Mouse (Mus musculus) kidney, embryonic 14.5 days (tissue): Measurements from ENCODE around the gene 4921539E11Rik. TPM values are rescaled to one million over a fixed set of nuclear protein-coding genes. Genes with fewer than 3 reads are reported as not detected.

ENCODE experiments used
- ATAC-seq: fragments of 200-750 bp; cut with Nextera tagmentation; 2 replicates; pipeline ENCODE4 v1.8.0; 2017; ENCODE audit warnings: moderate number of reproducible peaks, mild to moderate bottlenecking, moderate TSS enrichment, moderate library complexity; ENCODE audit not compliant: low FRiP score, low TSS enrichment
- H3K27ac ChIP-seq: fragments of 300-500 bp; sonication (generic); 2 replicates; pipeline ENCODE4 v1.5.1; 2014; ENCODE audit warnings: low read depth, mild to moderate bottlenecking, low read length, moderate library complexity, mixed read lengths
- H3K27me3 ChIP-seq: fragments of 300-500 bp; sonication (generic); 2 replicates; pipeline ENCODE4 v1.6.1; 2014; ENCODE audit warnings: mild to moderate bottlenecking, low read length; ENCODE audit not compliant: control insufficient read depth, insufficient read depth
- H3K36me3 ChIP-seq: fragments of 300-500 bp; sonication (generic); 2 replicates; pipeline ENCODE4 v1.6.1; 2014; ENCODE audit warnings: low read length, mixed read lengths; ENCODE audit not compliant: control insufficient read depth, insufficient read depth
- H3K4me1 ChIP-seq: fragments of 300-500 bp; sonication (generic); 2 replicates; pipeline ENCODE4 v1.6.1; 2014; ENCODE audit warnings: low read length, mixed read lengths; ENCODE audit not compliant: control insufficient read depth, insufficient read depth
- H3K4me2 ChIP-seq: fragments of 300-500 bp; sonication (generic); replicated peaks from 2 replicates; pipeline ENCODE4 v1.6.1; 2014; ENCODE audit warnings: low read depth, mild to moderate bottlenecking, low read length
- H3K4me3 ChIP-seq: fragments of 300-500 bp; sonication (generic); 2 replicates; pipeline ENCODE4 v1.5.1; 2014; ENCODE audit warnings: mild to moderate bottlenecking, low read length
- H3K9ac ChIP-seq: fragments of 300-500 bp; sonication (generic); 2 replicates; pipeline ENCODE4 v1.6.1; 2014; ENCODE audit warnings: low read depth, mild to moderate bottlenecking, low read length, moderate library complexity
- H3K9me3 ChIP-seq: fragments of 300-500 bp; sonication (generic); 2 replicates; pipeline ENCODE4 v1.6.1; 2016; ENCODE audit warnings: low read length; ENCODE audit not compliant: control insufficient read depth
- WGBS: fragments of 180-500 bp; shearing (Covaris S2); extraction: QIAGEN DNeasy Blood & Tissue Kit; methylation state at CpG from one replicate; pipeline ENCODE4 v1.1.7; 2014; 5-methylcytosine and 5-hydroxymethylcytosine counted together
- polyA plus RNA-seq: library from polyadenylated mRNA; unstranded; fragments of >200 nt; fragmentation: Nextera tagmentation; extraction: Ambion mirVana; gene quantifications from 2 replicates; pipeline ENCODE4 v1.2.1, GENCODE M21; 2014

4921539E11Rik gene
- polyA plus RNA-seq, 1 experiment from 2014 or later = not detected

DNA sequence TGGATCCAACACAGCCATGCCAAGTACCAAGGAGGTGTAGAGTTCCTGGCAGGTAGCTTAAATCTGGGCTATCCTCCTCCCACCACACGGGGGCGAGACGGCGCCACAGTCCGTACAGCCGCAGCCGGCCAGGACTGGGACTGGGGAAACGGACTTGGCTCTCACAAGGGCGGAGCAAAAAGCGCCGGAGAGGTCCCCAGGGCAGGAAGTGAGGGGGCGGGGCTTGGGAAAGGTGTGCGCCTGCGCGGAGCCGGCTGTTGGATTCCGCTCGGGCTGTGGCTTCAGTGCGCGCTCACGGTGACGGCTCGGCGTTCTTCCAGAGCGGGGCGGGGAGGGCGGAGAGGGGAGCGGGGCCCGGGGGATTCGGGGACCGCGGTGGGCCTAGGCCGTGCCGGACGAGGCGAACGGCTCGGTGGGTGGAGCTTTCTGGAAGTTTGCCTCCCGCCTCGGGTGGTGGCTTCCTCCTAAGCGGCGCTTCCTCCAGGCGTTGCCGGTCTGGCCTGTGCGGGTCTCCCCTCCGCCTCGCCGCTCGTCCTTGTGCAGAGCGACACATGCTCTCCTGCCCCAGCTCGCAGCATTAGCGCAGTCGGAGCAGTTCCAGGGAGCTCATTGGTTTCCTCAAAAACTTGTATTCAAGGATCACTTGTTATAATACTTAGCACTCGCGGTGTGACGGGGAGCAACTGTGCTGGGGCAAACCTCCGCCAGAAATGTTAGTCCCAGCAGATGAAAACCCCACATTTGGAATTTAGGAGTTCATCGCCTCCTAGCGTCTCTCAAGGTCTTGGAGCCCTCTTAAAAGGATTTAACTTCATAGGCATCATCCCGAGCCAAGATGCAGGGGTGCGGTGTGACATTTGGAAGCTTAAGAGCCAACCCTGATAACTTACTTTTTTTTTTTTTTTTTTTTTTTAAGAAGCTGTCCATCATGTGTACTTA lies 23.2 kb upstream of the 4921539E11Rik start, which contains the start of gene Oma1:
Gene Oma1, plus strand, starts transcription at position 226 of the 939 bp plus-strand sequence.
- Histone ChIP-seq H3K4me2 (peak within 1 kb of the TSS; percentile 58), H3K4me3 (peak within 1 kb of the TSS; percentile 70), H3K27ac (peak within 1 kb of the TSS; percentile 93), H3K36me3 (no peaks in the 10 kb centered on the region), H3K4me1 (0 out of 2 replicates have a peak, but pooled peaks cover 4% of the 10 kb centered on the region), H3K9ac (peak within 1 kb of the TSS; percentile 79), H3K9me3 (no peaks in the 10 kb centered on the region), H3K27me3 (no peaks in the 10 kb centered on the region)
- WGBS = under 1% methylated on average over 60 of the region's 61 CpGs
- peak; percentile 99 for ATAC-seq

DNA sequence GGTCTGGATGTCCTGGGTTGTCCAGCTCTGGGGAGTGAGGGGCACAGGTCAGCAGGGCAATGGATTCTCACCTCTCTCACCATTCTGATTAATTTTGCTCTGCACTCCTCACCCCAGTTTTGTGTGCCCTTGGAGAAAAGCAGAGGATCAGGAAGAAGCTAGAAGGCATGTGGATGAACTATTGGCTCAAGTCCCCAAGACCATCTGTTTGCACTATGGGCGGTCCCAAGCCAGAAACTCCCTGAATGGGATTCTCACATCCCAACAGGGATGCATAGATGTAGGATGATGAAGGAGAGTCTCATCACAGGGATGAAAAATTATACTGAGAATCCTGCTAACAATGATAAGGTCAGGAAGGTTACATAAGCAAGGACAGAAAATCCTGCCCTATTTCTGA lies 13.2 kb upstream of the 4921539E11Rik start:
- Histone ChIP-seq H3K9me3 (no peaks in the 10 kb centered on the region), H3K4me3 (no peak overlapping the region), H3K36me3 (no peaks in the 10 kb centered on the region), H3K27me3 (no peaks in the 10 kb centered on the region), H3K27ac (no peak overlapping the region), H3K9ac (no peak overlapping the region), H3K4me1 (no peaks in the 10 kb centered on the region), H3K4me2 (no peak overlapping the region)
- 82% methylated on average over 1 of the region's 1 CpGs for WGBS
- no peak for ATAC-seq

DNA sequence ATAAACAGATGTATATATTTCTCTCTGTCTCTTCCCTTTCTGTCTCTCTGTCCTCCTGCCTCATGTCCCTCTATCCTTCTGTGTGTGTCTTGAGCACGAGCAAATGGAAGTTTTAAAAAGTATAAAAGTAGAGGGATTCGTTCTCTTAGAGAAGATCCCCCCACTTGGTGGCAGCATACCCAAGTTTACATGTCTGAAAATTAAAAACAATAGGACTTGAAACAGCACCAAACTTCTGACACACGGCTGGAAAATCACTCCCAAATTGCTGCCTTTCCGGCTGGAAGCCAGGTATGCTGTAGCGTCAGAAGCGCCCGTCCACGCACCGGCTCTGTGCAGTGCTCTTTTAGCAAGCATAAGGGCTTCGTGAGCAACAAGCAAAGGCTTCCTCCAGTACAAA lies 8.7 kb upstream of the 4921539E11Rik start:
- Histone ChIP-seq H3K4me1 (no peaks in the 10 kb centered on the region), H3K4me2 (no peak overlapping the region), H3K9me3 (no peaks in the 10 kb centered on the region), H3K9ac (no peak overlapping the region), H3K36me3 (no peaks in the 10 kb centered on the region), H3K27me3 (no peaks in the 10 kb centered on the region), H3K4me3 (no peak overlapping the region), H3K27ac (no peak overlapping the region)
- whole genome bisulfite sequencing = 64% methylated on average over 10 of the region's 10 CpGs
- no peak for ATAC-seq

- 84% methylated on average over 7 of the region's 7 CpGs for WGBS
- no peak overlapping the region for H3K4me3 ChIP-seq
- ATAC-seq = no peak
- no peaks in the 10 kb centered on the region for H3K27me3 ChIP-seq
- H3K27ac ChIP-seq = no peak overlapping the region
- H3K36me3 ChIP-seq = no peaks in the 10 kb centered on the region
- H3K4me2 ChIP-seq = no peak overlapping the region
- no peaks in the 10 kb centered on the region for H3K4me1 ChIP-seq
- H3K9me3 ChIP-seq = no peaks in the 10 kb centered on the region
- H3K9ac ChIP-seq = no peak overlapping the region
Measured at GRCm38 (mm10) chr4:103288342-103288741, 2.3 kb downstream of the 4921539E11Rik start.

- no peak for ATAC-seq
Measured at GRCm38 (mm10) chr4:103273021-103273420, 17.6 kb downstream of the 4921539E11Rik start.

DNA sequence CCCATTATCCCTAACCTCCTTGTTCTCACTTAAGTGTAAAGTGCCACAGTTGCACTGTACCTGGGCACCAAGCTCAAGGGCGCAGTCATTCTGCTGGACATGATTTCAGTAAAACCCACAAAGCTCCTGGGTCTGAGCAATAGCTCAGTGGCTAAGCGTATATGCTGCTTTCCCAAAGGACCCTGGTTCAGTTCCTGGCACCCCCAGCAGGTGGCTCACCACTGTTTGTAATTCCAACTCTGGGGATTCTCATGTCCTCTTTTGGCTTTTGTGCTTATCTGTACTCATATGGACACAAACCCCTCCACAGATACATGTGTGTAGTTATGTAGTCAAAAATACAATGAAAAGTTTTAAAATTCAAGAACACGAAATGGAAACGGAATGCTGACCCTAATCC lies 21.3 kb downstream of the 4921539E11Rik start:
- no peak overlapping the region for H3K4me3 ChIP-seq
- H3K9me3 ChIP-seq = no peaks in the 10 kb centered on the region
- no peak overlapping the region for H3K9ac ChIP-seq
- no peak overlapping the region for H3K4me2 ChIP-seq
- no peak for ATAC-seq
- 89% methylated on average over 4 of the region's 4 CpGs for WGBS
- H3K4me1 ChIP-seq = no peaks in the 10 kb centered on the region
- H3K27ac ChIP-seq = no peak overlapping the region
- no peaks in the 10 kb centered on the region for H3K27me3 ChIP-seq
- no peaks in the 10 kb centered on the region for H3K36me3 ChIP-seq

More at GRCm38 (mm10) chr4:103273021-103273420, 17.6 kb downstream of the 4921539E11Rik start:
- H3K4me2 ChIP-seq = no peak overlapping the region
- 87% methylated on average over 7 of the region's 8 CpGs for WGBS
- H3K9me3 ChIP-seq = no peaks in the 10 kb centered on the region
- H3K36me3 ChIP-seq = no peaks in the 10 kb centered on the region
- no peaks in the 10 kb centered on the region for H3K27me3 ChIP-seq
- H3K27ac ChIP-seq = no peak overlapping the region
- H3K4me3 ChIP-seq = no peak overlapping the region
- no peak overlapping the region for H3K9ac ChIP-seq
- no peaks in the 10 kb centered on the region for H3K4me1 ChIP-seq

DNA sequence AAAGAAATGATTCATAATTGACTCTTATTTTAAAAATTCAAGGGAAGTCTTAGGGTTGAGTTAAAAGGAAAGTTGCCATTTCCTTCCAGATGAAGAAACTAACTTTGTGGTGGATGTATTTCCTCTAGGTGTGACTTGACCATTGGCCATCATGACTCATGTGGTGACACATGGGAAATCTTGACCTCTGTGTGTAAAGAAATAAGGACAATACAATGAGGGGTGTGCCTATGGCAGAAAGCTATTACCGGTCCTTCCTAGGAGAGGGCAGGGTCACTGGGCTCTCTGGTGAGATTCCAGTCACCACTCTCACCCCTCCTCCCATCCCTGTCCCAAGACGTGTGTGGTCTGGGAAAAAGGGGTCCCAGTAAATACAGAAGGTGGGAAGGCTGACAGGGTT lies 25.5 kb downstream of the 4921539E11Rik start:
- WGBS = 50% methylated on average over 2 of the region's 2 CpGs
- H3K4me1 ChIP-seq = no peaks in the 10 kb centered on the region; the same call in 1 of the 2 replicates
- ATAC-seq = no peak
- no peak overlapping the region for H3K9ac ChIP-seq
- H3K4me3 ChIP-seq = no peak overlapping the region
- no peak overlapping the region for H3K4me2 ChIP-seq
- H3K27me3 ChIP-seq = no peaks in the 10 kb centered on the region
- H3K36me3 ChIP-seq = no peaks in the 10 kb centered on the region
- no peak overlapping the region for H3K27ac ChIP-seq
- H3K9me3 ChIP-seq = no peaks in the 10 kb centered on the region

- H3K27ac ChIP-seq = no peak overlapping the region
- ATAC-seq = no peak
- H3K27me3 ChIP-seq = no peaks in the 10 kb centered on the region
- H3K9ac ChIP-seq = no peak overlapping the region
- H3K4me1 ChIP-seq = no peaks in the 10 kb centered on the region; the same call in 1 of the 2 replicates
- no peaks in the 10 kb centered on the region for H3K9me3 ChIP-seq
- H3K4me2 ChIP-seq = no peak overlapping the region
- 30% methylated on average over 8 of the region's 8 CpGs for WGBS
- H3K4me3 ChIP-seq = no peak overlapping the region
- no peaks in the 10 kb centered on the region for H3K36me3 ChIP-seq
Measured at GRCm38 (mm10) chr4:103263812-103264396, 26.8 kb downstream of the 4921539E11Rik start.

DNA sequence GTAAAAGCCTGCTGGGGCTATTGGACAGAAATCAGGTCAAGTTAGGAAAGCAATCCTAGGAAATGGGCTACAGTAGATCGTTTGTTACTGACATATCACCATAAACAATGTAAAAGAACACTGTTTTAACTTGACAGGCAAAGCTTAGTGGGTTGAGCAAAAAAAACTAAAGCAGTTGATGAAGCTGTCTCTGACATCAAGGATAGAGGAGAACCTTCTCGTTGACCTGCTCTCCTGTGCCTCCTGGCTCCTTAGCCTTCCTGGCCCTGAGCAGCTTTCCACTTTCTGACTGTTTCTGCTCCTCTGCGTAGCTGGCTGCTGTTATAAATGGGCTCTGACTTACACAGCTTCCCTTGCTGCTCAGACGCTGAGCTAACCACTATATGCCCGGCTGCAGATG lies 27.3 kb downstream of the 4921539E11Rik start:
- WGBS = 28% methylated on average over 5 of the region's 5 CpGs
- no peak overlapping the region for H3K4me2 ChIP-seq
- peak; percentile 52; the same call in 1 of the 2 replicates for ATAC-seq
- H3K9ac ChIP-seq = no peak overlapping the region
- no peak overlapping the region for H3K27ac ChIP-seq
- H3K4me3 ChIP-seq = no peak overlapping the region
- no peaks in the 10 kb centered on the region; the same call in 1 of the 2 replicates for H3K4me1 ChIP-seq
- H3K9me3 ChIP-seq = no peaks in the 10 kb centered on the region
- no peaks in the 10 kb centered on the region for H3K36me3 ChIP-seq
- H3K27me3 ChIP-seq = no peaks in the 10 kb centered on the region
